Mouse (Mus musculus) stomach, postnatal 0 days (tissue): ENCODE data around the gene Azin2.

ENCODE experiments used
- CTCF ChIP-seq: IDR thresholded peaks from 2 replicates; pipeline ENCODE4 v1.5.1; 2016; ENCODE audit warnings: antibody characterized with exemption, low read depth, mild to moderate bottlenecking, moderate library complexity
- EP300 ChIP-seq: optimal IDR thresholded peaks from 2 replicates; pipeline ENCODE3; 2016; ENCODE audit warnings: antibody characterized with exemption

DNA sequence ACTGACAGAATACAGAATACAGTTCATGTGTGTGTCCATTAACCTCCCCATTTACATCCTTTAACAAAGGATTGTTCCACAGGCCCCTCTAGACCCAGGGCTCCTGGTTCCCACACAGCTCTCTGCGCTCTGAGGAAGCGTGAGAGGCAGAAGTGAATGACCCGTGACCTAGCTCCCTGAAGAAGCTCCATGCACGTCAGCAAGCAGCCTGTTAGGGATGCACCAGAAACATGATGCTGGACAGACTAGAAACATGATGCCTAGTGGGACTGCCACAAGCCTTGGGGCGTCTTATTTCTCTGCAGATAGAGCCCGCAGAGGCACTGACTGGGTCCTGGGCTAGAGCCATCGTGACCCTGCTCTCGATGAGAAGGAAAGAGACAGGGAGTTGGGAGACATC, 55.5 kb downstream of the Azin2 start:
- no peak for TF ChIP-seq CTCF
- no peak for TF ChIP-seq EP300
